Mouse (Mus musculus) monocyte, adult 5-6 weeks (primary cell): ENCODE results near the gene Srp54a. TPM values are rescaled to one million over a fixed set of nuclear protein-coding genes. Genes with fewer than 3 reads are reported as not detected.
"Not testable (repeated sequence)": the region's sequence is repeated elsewhere in the genome, so short reads cannot be mapped to it uniquely, and the experiment has no call there.

ENCODE experiments used
- ATAC-seq: fragments of 153-309, 156-312 bp; replicated peaks from 2 replicates; pipeline ENCODE4 v1.8.0; 2017; ENCODE audit warnings: mild to moderate bottlenecking; ENCODE audit not compliant: low TSS enrichment, insufficient number of reproducible peaks, severe bottlenecking, poor library complexity, low FRiP score
- total RNA-seq: library from RNA; stranded (forward); fragments of 200-1000, 200-491, 200-594 nt; gene quantifications from 3 replicates; pipeline ENCODE4 v1.2.3, GENCODE M21; 2017

The Srp54a gene
- total RNA-seq, 1 experiment from 2014 or later: 258 TPM

DNA sequence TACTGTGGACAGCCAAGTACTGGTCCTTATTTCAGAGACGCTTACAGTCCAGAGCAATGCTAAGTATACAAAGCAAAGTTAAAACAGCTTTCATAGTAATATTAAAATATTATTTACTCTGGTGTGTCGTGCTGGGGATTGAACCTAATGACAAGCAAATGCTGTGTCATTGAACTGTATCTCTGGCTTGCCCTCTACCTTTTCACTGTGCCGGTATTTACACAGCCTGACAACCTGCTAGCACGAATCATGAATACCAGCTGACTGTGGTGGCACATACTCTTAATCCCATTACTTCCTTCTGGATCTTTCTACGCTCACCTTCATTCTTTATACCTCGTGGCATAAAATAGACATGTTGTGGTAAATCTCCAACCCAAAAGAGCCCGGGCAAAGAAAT, 12.1 kb downstream of the Srp54a start:
- ATAC-seq: not testable (repeated sequence)

DNA sequence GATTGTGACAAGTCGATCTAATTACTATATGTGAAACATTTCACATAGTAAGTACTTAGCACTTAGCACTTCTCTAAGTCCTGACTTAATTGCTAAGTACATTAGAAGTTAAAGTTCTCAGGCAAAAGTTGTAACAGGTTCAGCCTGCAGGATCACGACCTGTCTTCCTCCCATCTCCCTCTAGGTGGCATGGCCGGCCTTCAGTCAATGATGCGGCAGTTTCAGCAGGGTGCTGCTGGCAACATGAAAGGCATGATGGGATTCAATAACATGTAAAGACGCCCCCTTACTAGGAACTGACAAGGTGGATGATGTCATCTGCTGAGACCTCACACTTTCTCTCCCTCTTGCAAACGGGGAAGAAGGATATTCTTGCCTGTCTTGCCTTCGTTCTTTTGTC, 32.6 kb downstream of the Srp54a start:
- ATAC-seq: not testable (repeated sequence)

DNA sequence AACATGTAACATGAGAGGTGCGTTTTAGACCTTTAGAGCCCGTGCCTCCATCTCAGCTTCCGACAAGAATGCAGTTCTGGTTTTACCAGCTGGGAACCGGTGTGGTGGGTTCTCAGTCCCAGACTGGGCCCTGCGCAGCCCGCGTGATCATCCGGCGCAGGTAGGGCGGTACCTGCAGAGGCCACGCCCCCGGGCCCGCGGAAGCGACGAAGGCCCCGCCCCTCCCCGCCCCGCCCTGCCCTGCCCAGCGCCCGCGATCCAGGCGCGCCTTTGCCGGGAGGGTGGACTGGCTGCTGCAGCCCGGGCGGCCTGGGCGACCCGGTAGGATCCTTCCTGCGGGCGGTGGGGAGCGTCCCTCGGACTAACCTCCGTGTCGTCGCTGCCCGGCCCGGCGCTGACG, 44.2 kb downstream of the Srp54a start, which contains the start of gene Fam177a:
TSS of gene Fam177a (plus strand) at position 228 of the 400 bp plus-strand sequence.
- peak; percentile 79 for ATAC-seq

DNA sequence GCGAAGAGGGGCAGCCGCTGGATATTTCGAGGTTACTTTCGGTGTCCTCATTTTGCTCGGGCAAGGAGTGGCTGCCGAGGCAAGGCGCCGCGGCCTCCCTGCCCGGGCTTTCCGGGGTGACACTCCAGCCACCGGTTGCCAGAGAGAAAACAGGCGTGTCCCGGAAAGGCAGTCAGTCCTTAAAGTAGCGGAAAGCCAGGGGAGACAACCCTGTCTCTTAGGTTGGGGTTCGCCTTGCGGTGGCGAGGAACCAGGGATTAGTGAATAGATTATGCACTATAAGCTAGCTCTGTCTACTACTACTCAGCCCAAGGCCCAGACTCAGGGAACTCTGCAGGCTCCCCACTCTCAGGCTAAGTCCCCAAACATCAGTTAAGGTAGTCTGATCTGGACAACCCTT, 44.7 kb downstream of the Srp54a start:
- ATAC-seq: peak; percentile 33; the same call in 1 of the 2 replicates

DNA sequence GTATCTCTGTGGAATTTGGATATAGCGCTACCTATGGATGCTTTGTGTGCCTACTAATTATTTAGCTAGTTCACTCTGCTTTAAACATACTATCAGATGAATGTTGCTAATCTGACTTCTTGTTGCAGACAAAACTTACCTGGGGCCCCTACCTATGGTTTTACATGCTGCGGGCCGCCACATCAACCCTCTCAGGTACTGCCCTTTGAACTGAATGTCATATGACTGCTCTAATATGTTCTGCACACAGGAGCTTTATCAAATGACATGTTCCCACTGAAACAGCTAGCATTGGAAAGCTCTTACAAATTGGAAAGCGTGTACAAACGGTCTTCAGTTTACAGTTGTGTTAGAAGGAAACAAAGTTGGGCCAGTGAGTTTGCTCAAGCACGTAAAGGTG, 55.5 kb downstream of the Srp54a start:
- ATAC-seq: not testable (repeated sequence)

DNA sequence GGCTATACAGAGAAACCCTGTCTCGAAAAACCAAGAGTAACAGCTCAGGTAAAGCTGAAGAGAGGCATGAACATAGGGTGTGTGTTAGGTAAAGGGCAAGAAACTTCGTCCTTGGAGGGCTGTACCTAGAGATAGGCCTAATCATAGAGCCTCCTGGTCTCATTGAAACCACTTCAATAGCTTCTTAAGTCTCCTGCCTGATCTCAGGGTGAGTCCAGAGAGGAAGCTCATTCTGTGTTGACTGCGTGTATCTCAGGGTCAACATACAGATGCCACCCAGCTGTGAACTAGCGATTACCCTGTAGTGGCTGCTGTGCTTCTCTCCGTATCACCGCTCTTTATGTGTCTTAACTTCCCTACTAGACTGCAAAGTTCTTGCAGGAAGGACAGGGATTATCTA, 57.8 kb downstream of the Srp54a start:
- 0 out of 2 replicates have a peak, but pooled peaks have one; percentile 11 for ATAC-seq

DNA sequence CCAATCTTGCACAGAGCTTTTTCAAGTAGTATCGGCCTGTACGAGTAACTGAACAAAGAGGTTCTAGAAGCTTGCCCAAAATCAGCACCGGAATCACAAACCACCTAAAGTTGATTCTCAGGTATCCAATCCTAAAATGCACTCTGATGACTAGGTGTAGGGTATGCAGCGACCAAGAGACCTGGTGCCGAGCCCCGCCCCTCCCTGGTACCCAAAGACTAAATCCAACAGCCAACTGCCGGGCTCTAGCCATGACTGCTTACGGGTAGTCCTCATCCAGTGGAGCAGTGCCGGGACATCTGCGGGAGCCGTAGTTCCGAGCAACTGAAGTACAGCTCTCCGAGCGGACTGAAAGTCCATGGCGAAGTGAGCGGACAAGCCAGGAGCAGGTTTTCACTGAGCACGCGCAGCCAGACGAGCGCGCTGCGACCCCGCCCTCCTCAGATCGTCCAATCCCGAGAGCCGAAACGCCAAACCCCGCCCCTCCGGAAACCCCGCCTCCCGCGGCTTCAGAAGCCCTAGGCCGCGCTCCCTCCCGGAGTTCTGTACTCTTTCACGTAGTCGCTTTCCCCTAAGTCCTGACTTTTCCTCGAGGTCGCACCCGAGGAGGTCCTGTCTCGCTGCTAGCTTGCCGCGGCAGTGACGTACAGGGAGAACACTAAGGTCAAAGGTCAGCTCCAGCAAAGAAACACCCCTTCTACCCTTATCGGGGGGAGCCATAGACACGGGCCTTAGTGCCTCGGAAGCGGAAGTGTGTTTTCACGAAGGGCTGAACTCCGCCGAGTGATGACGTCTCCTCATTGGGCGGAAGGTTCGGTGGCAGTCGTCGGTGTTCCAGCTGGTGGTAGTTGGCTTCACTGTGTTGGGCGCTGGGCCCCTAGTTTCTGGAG, 74.7 kb downstream of the Srp54a start, which contains the start of gene Srp54b:
TSS of gene Srp54b (plus strand) at position 546 of the 890 bp plus-strand sequence.
- ATAC-seq: peak; percentile 96

DNA sequence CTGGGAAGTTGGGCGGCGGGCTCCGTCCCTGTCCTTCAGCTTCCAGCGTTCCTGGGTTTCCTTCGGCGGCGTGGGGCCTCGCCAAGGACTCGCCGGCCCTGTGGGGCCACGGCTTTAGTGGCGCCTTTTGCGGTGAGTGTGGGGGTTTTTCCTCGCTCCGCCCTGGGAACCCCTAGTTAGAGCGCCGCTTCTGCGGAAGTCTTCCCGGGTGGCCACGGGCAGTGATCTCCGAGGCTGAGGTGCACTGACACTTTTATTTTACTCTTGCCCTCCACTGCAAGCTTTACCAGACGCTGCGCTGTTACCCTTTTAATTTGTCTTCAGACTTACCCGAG, 75.4 kb downstream of the Srp54a start:
- peak; percentile 24; the same call in 1 of the 2 replicates for ATAC-seq

Other genes with a start within 250 kb of the Srp54a start
- gene Cfl2, start 217.4 kb upstream of the Srp54a start, total RNA-seq: 33.1 to 51.3 TPM (median 43.5 TPM) in 3 replicates
- not detected in 3 replicates for gene Gm20403, start 93.7 kb upstream of the Srp54a start, total RNA-seq
- 114 to 140 TPM (median 131 TPM) in 3 replicates for gene Baz1a, start 65.9 kb upstream of the Srp54a start, total RNA-seq
- gene 2700097O09Rik, start 152 bp upstream of the Srp54a start, total RNA-seq: 6.3 to 10.3 TPM (median 9.5 TPM) in 3 replicates
- 1.7 to 40.6 TPM (median 32.3 TPM) in 3 replicates for gene Fam177a, start 44.2 kb downstream of the Srp54a start, total RNA-seq
- gene Srp54b, start 74.8 kb downstream of the Srp54a start, total RNA-seq: 54.1 to 132 TPM (median 82.0 TPM) in 3 replicates
- gene 1700047I17Rik2, start 119.3 kb downstream of the Srp54a start, total RNA-seq: 34.3 TPM in 1 of 3 replicates, not detected in the others
- 75.5 to 89.5 TPM (median 85.3 TPM) in 3 replicates for gene Srp54c, start 149.9 kb downstream of the Srp54a start, total RNA-seq
- 3.5 to 7.1 TPM (median 5.1 TPM) in 3 replicates for gene 1110008L16Rik, start 219.3 kb downstream of the Srp54a start, total RNA-seq
- gene Ppp2r3c, start 222.7 kb downstream of the Srp54a start, total RNA-seq: 28.2 to 34.0 TPM (median 32.2 TPM) in 3 replicates